Mouse (Mus musculus) hindbrain, embryonic 16.5 days (tissue): ENCODE measurements around the gene Tmem43. TPM values are rescaled to one million over a fixed set of nuclear protein-coding genes. Genes with fewer than 3 reads are reported as not detected.

Experiments
- ATAC-seq: fragments of 200-750 bp; cut with Nextera tagmentation; 2 replicates; pipeline ENCODE4 v1.8.0; 2017; ENCODE audit warnings: moderate TSS enrichment, moderate library complexity
- H3K27ac ChIP-seq: fragments of 300-500 bp; sonication (generic); 2 replicates; pipeline ENCODE4 v1.5.1; 2014; ENCODE audit warnings: low read depth, mild to moderate bottlenecking, control low read depth, low read length, moderate library complexity
- H3K27me3 ChIP-seq: fragments of 300-500 bp; sonication (generic); replicated peaks from 2 replicates; pipeline ENCODE4 v1.6.1; 2014; ENCODE audit warnings: low read length; ENCODE audit not compliant: control insufficient read depth, insufficient read depth
- H3K36me3 ChIP-seq: fragments of 300-500 bp; sonication (generic); 2 replicates; pipeline ENCODE4 v1.6.1; 2014; ENCODE audit warnings: mild to moderate bottlenecking, low read length, moderate library complexity, mixed read lengths; ENCODE audit not compliant: control insufficient read depth, insufficient read depth
- H3K4me1 ChIP-seq: fragments of 300-500 bp; sonication (generic); 2 replicates; pipeline ENCODE4 v1.6.1; 2014; ENCODE audit warnings: low read depth, low read length; ENCODE audit not compliant: control insufficient read depth, insufficient read depth
- H3K4me2 ChIP-seq: fragments of 300-500 bp; sonication (generic); 2 replicates; pipeline ENCODE4 v1.6.1; 2014; ENCODE audit warnings: mild to moderate bottlenecking, low read length, control low read depth, moderate library complexity
- H3K4me3 ChIP-seq: fragments of 300-500 bp; sonication (generic); 2 replicates; pipeline ENCODE4 v1.5.1; 2014; ENCODE audit warnings: mild to moderate bottlenecking, low read length, control low read depth, moderate library complexity
- H3K9ac ChIP-seq: fragments of 300-500 bp; sonication (generic); 2 replicates; pipeline ENCODE4 v1.6.1; 2014; ENCODE audit warnings: low read depth, mild to moderate bottlenecking, control low read depth, low read length, moderate library complexity
- H3K9me3 ChIP-seq: fragments of 300-500 bp; sonication (generic); 2 replicates; pipeline ENCODE4 v1.6.1; 2014; ENCODE audit warnings: mild to moderate bottlenecking, low read length, moderate library complexity; ENCODE audit not compliant: control insufficient read depth
- WGBS: fragments of 180-500 bp; shearing (Covaris S2); extraction: QIAGEN DNeasy Blood & Tissue Kit; methylation state at CpG from one replicate; pipeline ENCODE4 v1.1.7; 2014; 5-methylcytosine and 5-hydroxymethylcytosine counted together
- polyA plus RNA-seq: library from polyadenylated mRNA; unstranded; fragments of >200 nt; fragmentation: Nextera tagmentation; extraction: Ambion mirVana; gene quantifications from 2 replicates; pipeline ENCODE4 v1.2.1, GENCODE M21; 2015

Tmem43 gene
- polyA plus RNA-seq, result 49.8 and 57.0 TPM in 2 replicates

DNA sequence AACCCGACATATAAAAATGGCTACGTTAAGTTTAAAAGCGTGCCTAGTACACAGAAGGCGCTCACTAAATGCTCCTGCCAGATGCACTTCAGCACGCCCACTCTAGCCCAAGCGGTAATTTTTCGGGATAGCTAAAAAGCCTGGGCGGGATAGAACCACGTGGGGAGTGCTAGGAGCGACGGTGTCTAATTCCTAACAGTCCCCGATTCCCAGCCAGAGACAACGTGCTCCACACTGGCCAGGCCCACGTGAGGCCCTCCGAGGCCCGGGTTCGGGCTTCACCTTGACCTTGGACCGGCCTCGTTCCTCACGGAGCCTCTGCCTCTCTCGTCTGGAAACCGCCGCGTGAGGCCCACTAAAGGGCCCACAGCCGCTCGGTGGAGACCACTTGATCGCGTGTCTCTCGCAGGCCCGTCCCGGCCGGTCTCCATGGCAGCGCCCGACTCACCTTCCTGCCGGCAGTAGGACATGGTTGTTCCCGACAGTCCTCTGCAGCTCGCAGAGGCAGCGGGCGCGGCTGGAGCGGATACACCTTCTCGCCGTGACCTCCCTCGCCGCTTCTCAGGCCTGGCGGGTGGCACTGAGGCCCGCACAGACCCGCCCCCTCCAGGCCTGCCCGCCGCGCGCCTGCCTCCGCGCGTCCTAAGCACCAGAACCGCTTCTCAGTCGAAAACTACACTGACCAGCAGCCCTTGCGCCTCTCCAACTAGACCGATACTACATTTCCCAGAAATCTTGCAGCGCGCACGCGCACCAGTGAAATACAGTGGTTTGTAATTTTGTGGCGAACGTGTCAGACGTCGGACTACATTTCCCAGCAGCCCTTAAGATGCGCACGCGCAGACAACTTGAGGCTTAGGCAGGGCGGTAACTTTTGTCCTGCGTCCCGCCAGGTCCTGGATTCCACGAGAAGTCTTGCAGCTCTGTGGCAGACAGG, at the start of gene Tmem43, which contains the start of gene Chchd4:
Tmem43 (plus strand) TSS at position 836 of the 937 bp plus-strand sequence.
Chchd4 (minus strand) TSS at position 679 of the 937 bp plus-strand sequence.
- Histone ChIP-seq H3K9ac (peak within 1 kb of the TSS; percentile 81), H3K4me3 (peak within 1 kb of the TSS; percentile 80), H3K27me3 (no peaks in the 10 kb centered on the region), H3K36me3 (peaks cover 9% of the 10 kb centered on the region), H3K27ac (peak within 1 kb of the TSS; percentile 78), H3K4me1 (peaks cover 20% of the 10 kb centered on the region), H3K9me3 (no peaks in the 10 kb centered on the region), H3K4me2 (peak within 1 kb of the TSS; percentile 85)
- WGBS, result under 1% methylated on average over 74 of the region's 74 CpGs
- ATAC-seq, result peak; percentile 97

GRCm38 (mm10) chr6:91424151-91424550, 49.4 kb upstream of the Tmem43 start:
- no peaks in the 10 kb centered on the region for H3K9me3 ChIP-seq
- H3K27ac ChIP-seq, result no peak overlapping the region
- no peak overlapping the region for H3K4me2 ChIP-seq
- ATAC-seq, result no peak
- H3K36me3 ChIP-seq, result no peaks in the 10 kb centered on the region
- H3K9ac ChIP-seq, result no peak overlapping the region
- H3K4me3 ChIP-seq, result no peak overlapping the region
- WGBS, result 46% methylated on average over 4 of the region's 4 CpGs
- H3K27me3 ChIP-seq, result no peaks in the 10 kb centered on the region; the same call in 1 of the 2 replicates
- no peaks in the 10 kb centered on the region for H3K4me1 ChIP-seq

DNA sequence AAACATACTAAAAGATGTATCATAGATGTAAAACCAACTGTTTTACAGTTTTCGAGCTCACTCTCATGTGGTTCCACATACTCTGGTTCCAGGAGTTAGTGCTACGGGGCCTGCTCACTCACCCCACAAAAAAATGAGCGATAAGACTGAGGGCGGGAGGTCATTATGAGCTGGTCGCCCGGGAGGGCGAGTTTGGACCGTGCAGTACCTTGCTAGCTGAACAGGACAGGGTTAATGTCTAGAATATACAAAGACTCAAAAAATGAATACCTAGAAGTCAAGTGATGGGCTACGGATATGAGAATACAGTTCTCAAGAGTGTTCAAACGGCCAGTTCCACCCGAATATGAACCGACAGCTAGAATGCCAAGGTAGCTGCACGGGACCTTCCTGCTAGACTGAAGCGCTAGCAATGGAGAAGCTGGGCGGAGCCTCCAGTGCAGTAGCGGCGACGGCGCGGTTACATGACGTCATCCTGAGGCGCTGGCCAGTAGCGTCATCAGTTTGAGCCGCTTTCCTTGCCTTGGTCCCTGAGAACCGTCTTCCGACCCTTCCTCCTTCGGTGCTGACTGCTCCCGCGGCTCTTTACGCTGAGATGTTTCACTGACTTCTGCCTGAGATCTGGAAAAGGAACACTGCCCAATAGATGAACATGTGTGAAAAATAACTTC, 32.9 kb upstream of the Tmem43 start:
- Histone ChIP-seq H3K27ac (peak overlapping the region; percentile 86), H3K27me3 (peaks cover 3% of the 10 kb centered on the region; the same call in 1 of the 2 replicates), H3K9ac (peak overlapping the region; percentile 79), H3K4me3 (peak overlapping the region; percentile 63), H3K4me1 (peaks cover 6% of the 10 kb centered on the region), H3K4me2 (peak overlapping the region; percentile 98), H3K9me3 (no peaks in the 10 kb centered on the region), H3K36me3 (no peaks in the 10 kb centered on the region)
- 2% methylated on average over 30 of the region's 30 CpGs for WGBS
- peak; percentile 96 for ATAC-seq

DNA sequence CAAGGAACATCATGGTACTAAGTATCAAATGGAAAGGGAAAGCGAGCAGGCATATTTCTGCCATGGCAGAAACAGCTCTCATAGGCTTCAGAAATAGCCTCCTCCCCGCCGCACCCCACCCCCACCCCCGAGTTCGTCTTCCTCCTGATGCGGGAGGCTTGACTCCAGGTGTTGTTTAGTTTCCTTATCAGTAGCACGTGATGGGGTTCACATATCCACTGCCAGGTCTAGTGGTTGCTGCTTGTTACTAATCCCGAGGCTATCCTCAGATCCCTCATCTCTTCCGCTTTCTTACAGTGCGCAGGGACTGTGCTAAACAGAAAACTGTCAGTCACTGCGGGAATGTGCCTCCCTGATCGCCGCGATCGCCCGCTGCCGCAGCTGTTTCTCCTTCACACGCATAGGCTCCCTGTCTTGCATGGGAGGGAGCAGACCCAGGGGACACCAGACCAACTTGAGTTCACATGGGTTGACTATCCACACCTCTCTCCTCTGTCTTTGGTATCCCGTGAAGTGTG, 32.3 kb upstream of the Tmem43 start:
- Histone ChIP-seq H3K36me3 (no peaks in the 10 kb centered on the region), H3K9ac (peak overlapping the region; percentile 79), H3K4me1 (peaks cover 6% of the 10 kb centered on the region), H3K9me3 (no peaks in the 10 kb centered on the region), H3K27me3 (no peaks in the 10 kb centered on the region), H3K27ac (peak overlapping the region; percentile 86), H3K4me3 (peak overlapping the region; percentile 63), H3K4me2 (peak overlapping the region; percentile 98)
- peak; percentile 72 for ATAC-seq
- 2% methylated on average over 19 of the region's 19 CpGs for WGBS

DNA sequence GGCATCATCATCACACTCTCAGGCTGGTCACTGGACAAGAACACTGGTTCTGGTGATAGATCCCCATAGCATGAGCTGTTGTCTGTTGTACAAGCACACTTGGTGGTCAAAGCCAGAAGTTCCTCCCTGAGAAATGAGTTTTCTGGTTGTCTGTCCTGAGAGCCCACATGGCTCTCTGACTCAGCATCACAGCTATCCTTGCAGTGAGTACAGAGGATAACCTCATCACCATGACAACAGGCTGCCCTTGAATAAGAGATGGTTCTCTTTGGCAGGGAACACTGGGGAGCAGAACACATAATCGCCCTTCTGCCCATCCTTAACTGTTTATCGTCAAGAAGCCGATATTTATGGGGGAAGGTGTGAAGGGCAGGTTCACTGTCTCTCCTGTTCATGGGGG, 28.2 kb upstream of the Tmem43 start:
- no peaks in the 10 kb centered on the region for H3K27me3 ChIP-seq
- H3K4me2 ChIP-seq, result no peak overlapping the region
- no peak overlapping the region for H3K27ac ChIP-seq
- peaks cover 6% of the 10 kb centered on the region for H3K4me1 ChIP-seq
- no peaks in the 10 kb centered on the region for H3K9me3 ChIP-seq
- H3K4me3 ChIP-seq, result no peak overlapping the region
- no peaks in the 10 kb centered on the region for H3K36me3 ChIP-seq
- 79% methylated on average over 3 of the region's 3 CpGs for WGBS
- no peak overlapping the region for H3K9ac ChIP-seq
- no peak for ATAC-seq

GRCm38 (mm10) chr6:91449472-91450225, 23.9 kb upstream of the Tmem43 start:
- Histone ChIP-seq H3K36me3 (no peaks in the 10 kb centered on the region), H3K4me2 (no peak overlapping the region), H3K9me3 (no peaks in the 10 kb centered on the region), H3K9ac (no peak overlapping the region), H3K4me3 (no peak overlapping the region), H3K27ac (no peak overlapping the region), H3K4me1 (no peaks in the 10 kb centered on the region), H3K27me3 (no peaks in the 10 kb centered on the region)
- WGBS, result 56% methylated on average over 3 of the region's 3 CpGs
- ATAC-seq, result no peak

DNA sequence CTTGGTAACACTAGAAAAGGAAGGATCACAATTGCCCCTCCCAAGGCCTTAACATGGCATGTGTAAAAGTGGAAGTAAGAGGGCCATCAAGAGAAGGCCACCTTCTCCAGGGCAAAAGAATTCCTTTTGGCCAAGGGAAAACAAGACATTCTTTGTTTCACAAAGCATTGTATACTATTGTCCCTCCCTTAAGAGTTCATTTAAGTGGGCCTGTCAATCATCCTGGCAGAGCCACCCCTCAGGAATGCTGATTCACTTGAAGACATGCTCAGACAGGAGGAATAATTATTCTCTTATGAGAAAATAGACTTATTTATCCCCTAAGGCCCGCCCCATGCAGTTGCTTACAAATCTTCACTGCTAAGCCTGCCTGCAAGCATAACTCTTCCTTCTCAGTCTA, 21.4 kb upstream of the Tmem43 start:
- Histone ChIP-seq H3K9ac (no peak overlapping the region), H3K27ac (no peak overlapping the region), H3K4me3 (no peak overlapping the region), H3K4me1 (no peaks in the 10 kb centered on the region), H3K27me3 (no peaks in the 10 kb centered on the region), H3K36me3 (no peaks in the 10 kb centered on the region), H3K4me2 (no peak overlapping the region), H3K9me3 (no peaks in the 10 kb centered on the region)
- ATAC-seq, result no peak
- WGBS, result 42% methylated on average over 1 of the region's 1 CpGs

DNA sequence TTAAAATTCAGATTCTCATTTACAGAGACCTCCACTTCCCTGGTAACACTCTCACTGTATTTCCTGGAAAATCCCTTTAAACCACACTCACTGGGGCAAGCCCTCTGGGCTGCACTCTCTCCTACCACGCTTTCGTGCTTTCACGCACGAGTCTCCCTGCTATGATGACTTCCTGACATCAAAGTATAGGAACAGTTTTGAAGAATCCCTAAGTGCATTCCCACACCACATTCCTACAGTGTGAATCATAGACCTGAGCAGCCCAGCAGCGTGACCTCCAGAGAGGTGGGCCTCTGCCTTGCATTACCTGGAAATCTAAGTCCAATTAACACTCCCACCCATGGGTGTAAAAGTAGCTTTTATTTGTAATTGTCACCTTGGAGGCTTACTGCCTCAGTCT, 19.0 kb upstream of the Tmem43 start:
- no peaks in the 10 kb centered on the region for H3K4me1 ChIP-seq
- no peaks in the 10 kb centered on the region for H3K9me3 ChIP-seq
- WGBS, result 74% methylated on average over 5 of the region's 5 CpGs
- no peak overlapping the region for H3K4me2 ChIP-seq
- no peak overlapping the region for H3K9ac ChIP-seq
- no peak for ATAC-seq
- H3K27ac ChIP-seq, result no peak overlapping the region
- H3K4me3 ChIP-seq, result no peak overlapping the region
- no peaks in the 10 kb centered on the region for H3K27me3 ChIP-seq
- H3K36me3 ChIP-seq, result no peaks in the 10 kb centered on the region
